Mouse (Mus musculus) c-Kit-positive CD71-positive TER-119-negative erythroid progenitor cells, embryonic 14.5 days (primary cell): ENCODE results near the gene Mdga2.

Experiments used
- DNase-seq: peaks from one replicate; pipeline ENCODE4 v3.0.0-alpha.2; 2013; ENCODE audit warnings: low read depth

Mdga2 gene

GRCm38 (mm10) chr12:67222221-67223025, at the start of gene Mdga2:
Gene Mdga2, minus strand, starts transcription at chr12:67222549.
- no peak for DNase-seq

- no peak for DNase-seq
These were observed 45.1 kb upstream of the Mdga2 start for GRCm38 (mm10) chr12:67267409-67267808.

- DNase-seq: no peak
These were observed 1.2 kb upstream of the Mdga2 start for GRCm38 (mm10) chr12:67223530-67223929.

GRCm38 (mm10) chr12:67221329-67222220, 774 bp downstream of the Mdga2 start:
- DNase-seq: no peak

- no peak for DNase-seq
These were observed 1.6 kb downstream of the Mdga2 start for GRCm38 (mm10) chr12:67220641-67221231.

GRCm38 (mm10) chr12:67220041-67220440, 2.3 kb downstream of the Mdga2 start:
- no peak for DNase-seq

GRCm38 (mm10) chr12:67219564-67219963, 2.8 kb downstream of the Mdga2 start:
- DNase-seq: no peak

- DNase-seq: no peak
These were observed 9.5 kb downstream of the Mdga2 start for GRCm38 (mm10) chr12:67212801-67213200.

- DNase-seq: no peak
These were observed 44.2 kb downstream of the Mdga2 start for GRCm38 (mm10) chr12:67178155-67178554.

- DNase-seq: no peak
These were observed 65.6 kb downstream of the Mdga2 start for GRCm38 (mm10) chr12:67156569-67157237.

- DNase-seq: no peak
These were observed 69.3 kb downstream of the Mdga2 start for GRCm38 (mm10) chr12:67153077-67153476.

GRCm38 (mm10) chr12:67141605-67142004, 80.7 kb downstream of the Mdga2 start:
- DNase-seq: no peak

- DNase-seq: no peak
These were observed 82.2 kb downstream of the Mdga2 start for GRCm38 (mm10) chr12:67140131-67140530.

- no peak for DNase-seq
These were observed 94.9 kb downstream of the Mdga2 start for GRCm38 (mm10) chr12:67127457-67127856.

GRCm38 (mm10) chr12:67123874-67124273, 98.5 kb downstream of the Mdga2 start:
- no peak for DNase-seq

GRCm38 (mm10) chr12:67118652-67119515, 103.5 kb downstream of the Mdga2 start:
- no peak for DNase-seq

- DNase-seq: no peak
These were observed 118.2 kb downstream of the Mdga2 start for GRCm38 (mm10) chr12:67104171-67104570.

- DNase-seq: no peak
These were observed 127.9 kb downstream of the Mdga2 start for GRCm38 (mm10) chr12:67094414-67094813.

GRCm38 (mm10) chr12:67090420-67090965, 131.9 kb downstream of the Mdga2 start:
- DNase-seq: no peak

- DNase-seq: peak; percentile 21
These were observed 163.0 kb downstream of the Mdga2 start for GRCm38 (mm10) chr12:67059136-67060014.
